Mouse (Mus musculus) gastrocnemius, adult 18-20 months (tissue): ENCODE data around the gene Eral1. TPM values are rescaled to one million over a fixed set of nuclear protein-coding genes. Genes with fewer than 3 reads are reported as not detected.

Experiments used
- DNase-seq: peaks from one replicate; pipeline ENCODE4 v3.0.0; 2021; ENCODE audit warnings: low spot score
- long read RNA-seq, 2 experiments: library from polyadenylated mRNA; stranded (forward); transcript quantifications; one replicate each; pipeline ENCODE4 v2.0.0; 2021
- total RNA-seq, 2 experiments: library from RNA; stranded (reverse); gene quantifications; 2 replicates each; pipeline ENCODE4 v1.2.3; 2021

Eral1 gene
- total RNA-seq = 10 to 100 TPM; 20.1 to 22.7 TPM
- long read RNA-seq, experiment 1, transcript Eral1-201 (10 exons, 2,014 nt) = major isoform, 14 of 17 reads
- long read RNA-seq, experiment 1, partial matches to known transcripts = 1 of 17 reads
- long read RNA-seq, experiment 1, other reads (novel, unspliced or antisense) = 0 of 17 reads
- long read RNA-seq, experiment 2, transcript Eral1-201 (10 exons, 2,014 nt) = major isoform, 12 of 15 reads
- long read RNA-seq, experiment 2, partial matches to known transcripts = 2 of 15 reads
- long read RNA-seq, experiment 2, other reads (novel, unspliced or antisense) = 1 of 15 reads

- DNase-seq = peak; percentile 80
These were observed at the start of gene Eral1 for GRCm38 (mm10) chr11:78079961-78080921. Gene Eral1, minus strand, starts transcription at chr11:78080383.

- no peak for DNase-seq
These were observed 49.3 kb upstream of the Eral1 start for GRCm38 (mm10) chr11:78129458-78129857.

GRCm38 (mm10) chr11:78126739-78127138 is 46.6 kb upstream of the Eral1 start:
- DNase-seq = no peak

- no peak for DNase-seq
These were observed 45.5 kb upstream of the Eral1 start for GRCm38 (mm10) chr11:78125691-78126090.

- no peak for DNase-seq
These were observed 43.6 kb upstream of the Eral1 start for GRCm38 (mm10) chr11:78123782-78124181.

- DNase-seq = no peak
These were observed 42.6 kb upstream of the Eral1 start for GRCm38 (mm10) chr11:78122815-78123214.

GRCm38 (mm10) chr11:78121176-78121575 is 41.0 kb upstream of the Eral1 start:
- no peak for DNase-seq

GRCm38 (mm10) chr11:78119898-78120297 is 39.7 kb upstream of the Eral1 start:
- no peak for DNase-seq

- no peak for DNase-seq
These were observed 38.3 kb upstream of the Eral1 start for GRCm38 (mm10) chr11:78118467-78118866.

GRCm38 (mm10) chr11:78116146-78116410 is 35.9 kb upstream of the Eral1 start:
- DNase-seq = no peak

GRCm38 (mm10) chr11:78115367-78116145 is 35.4 kb upstream of the Eral1 start:
- DNase-seq = peak; percentile 94

- DNase-seq = no peak
These were observed 34.6 kb upstream of the Eral1 start for GRCm38 (mm10) chr11:78114676-78115366.

- DNase-seq = no peak
These were observed 33.4 kb upstream of the Eral1 start for GRCm38 (mm10) chr11:78113616-78114015.

GRCm38 (mm10) chr11:78104501-78104900 is 24.3 kb upstream of the Eral1 start:
- DNase-seq = no peak

GRCm38 (mm10) chr11:78102958-78103747 is 23.0 kb upstream of the Eral1 start:
- DNase-seq = no peak

- DNase-seq = no peak
These were observed 22.0 kb upstream of the Eral1 start for GRCm38 (mm10) chr11:78102142-78102541.

- DNase-seq = no peak
These were observed 20.6 kb upstream of the Eral1 start for GRCm38 (mm10) chr11:78100746-78101145.

GRCm38 (mm10) chr11:78097077-78097476 is 16.9 kb upstream of the Eral1 start:
- no peak for DNase-seq

- DNase-seq = no peak
These were observed 14.9 kb upstream of the Eral1 start for GRCm38 (mm10) chr11:78095144-78095516.

GRCm38 (mm10) chr11:78094504-78095143 is 14.4 kb upstream of the Eral1 start, which contains the start of gene Fam222b:
Gene Fam222b, plus strand, starts transcription at chr11:78094660.
- peak; percentile 93 for DNase-seq
